Mouse (Mus musculus): ENCODE data around the gene Csmd2. TPM values are rescaled to one million over a fixed set of nuclear protein-coding genes. Genes with fewer than 3 reads are reported as not detected.

Gene Csmd2
- polyA plus RNA-seq, 1 experiment: 289 TPM

GRCm38 (mm10) chr4:128450974-128451373 lies 463.3 kb downstream of the Csmd2 start:
- no peak overlapping the region for H3K27ac ChIP-seq (ENCODE audit: control insufficient read depth, insufficient read depth, low read depth, low read length, poor library complexity)
- TF ChIP-seq POLR2A (IDR thresholded peaks at IDR 0.05; ENCODE audit: borderline replicate concordance, control insufficient read depth, low read depth, low read length) (no peak), CTCF (IDR thresholded peaks at IDR 0.05; ENCODE audit: control insufficient read depth, insufficient read depth, low read length) (no peak)
- H3K4me3 ChIP-seq (replicated peaks; ENCODE audit: control insufficient read depth, low read depth, low read length): no peak overlapping the region
- 39% methylated on average over 8 of the region's 8 CpGs for WGBS
- no peaks in the 10 kb centered on the region for H3K4me1 ChIP-seq (ENCODE audit: control insufficient read depth, insufficient read depth, low read length)

GRCm38 (mm10) chr4:128451383-128451794 lies 463.7 kb downstream of the Csmd2 start:
- TF ChIP-seq CTCF (IDR thresholded peaks at IDR 0.05; ENCODE audit: control insufficient read depth, insufficient read depth, low read length) (no peak), POLR2A (IDR thresholded peaks at IDR 0.05; ENCODE audit: borderline replicate concordance, control insufficient read depth, low read depth, low read length) (no peak)
- no peak overlapping the region for H3K4me3 ChIP-seq (replicated peaks; ENCODE audit: control insufficient read depth, low read depth, low read length)
- H3K27ac ChIP-seq (ENCODE audit: control insufficient read depth, insufficient read depth, low read depth, low read length, poor library complexity): no peak overlapping the region
- H3K4me1 ChIP-seq (ENCODE audit: control insufficient read depth, insufficient read depth, low read length): no peaks in the 10 kb centered on the region
- WGBS: 58% methylated on average over 3 of the region's 3 CpGs

- TF ChIP-seq CTCF (IDR thresholded peaks at IDR 0.05; ENCODE audit: control insufficient read depth, insufficient read depth, low read length): no peak
- TF ChIP-seq POLR2A (IDR thresholded peaks at IDR 0.05; ENCODE audit: borderline replicate concordance, control insufficient read depth, low read depth, low read length): no peak
- 74% methylated on average over 5 of the region's 5 CpGs for WGBS
- Histone ChIP-seq H3K27ac (ENCODE audit: control insufficient read depth, insufficient read depth, low read depth, low read length, poor library complexity) (no peak overlapping the region), H3K4me1 (ENCODE audit: control insufficient read depth, insufficient read depth, low read length) (no peaks in the 10 kb centered on the region), H3K4me3 (replicated peaks; ENCODE audit: control insufficient read depth, low read depth, low read length) (no peak overlapping the region)
Observed at GRCm38 (mm10) chr4:128466708-128467107, 479.1 kb downstream of the Csmd2 start.

GRCm38 (mm10) chr4:128468040-128468439 lies 480.4 kb downstream of the Csmd2 start:
- 86% methylated on average over 1 of the region's 1 CpGs for WGBS
- no peak overlapping the region for H3K4me3 ChIP-seq (replicated peaks; ENCODE audit: control insufficient read depth, low read depth, low read length)
- no peaks in the 10 kb centered on the region for H3K4me1 ChIP-seq (ENCODE audit: control insufficient read depth, insufficient read depth, low read length)
- TF ChIP-seq POLR2A (IDR thresholded peaks at IDR 0.05; ENCODE audit: borderline replicate concordance, control insufficient read depth, low read depth, low read length) (no peak), CTCF (IDR thresholded peaks at IDR 0.05; ENCODE audit: control insufficient read depth, insufficient read depth, low read length) (no peak)
- H3K27ac ChIP-seq (ENCODE audit: control insufficient read depth, insufficient read depth, low read depth, low read length, poor library complexity): no peak overlapping the region

- WGBS: 83% methylated on average over 5 of the region's 5 CpGs
- Histone ChIP-seq H3K27ac (ENCODE audit: control insufficient read depth, insufficient read depth, low read depth, low read length, poor library complexity) (no peak overlapping the region), H3K4me3 (replicated peaks; ENCODE audit: control insufficient read depth, low read depth, low read length) (no peak overlapping the region), H3K4me1 (ENCODE audit: control insufficient read depth, insufficient read depth, low read length) (no peaks in the 10 kb centered on the region)
- TF ChIP-seq CTCF (IDR thresholded peaks at IDR 0.05; ENCODE audit: control insufficient read depth, insufficient read depth, low read length) (no peak), POLR2A (IDR thresholded peaks at IDR 0.05; ENCODE audit: borderline replicate concordance, control insufficient read depth, low read depth, low read length) (no peak)
Observed at GRCm38 (mm10) chr4:128476249-128476648, 488.6 kb downstream of the Csmd2 start.

GRCm38 (mm10) chr4:128483891-128484290 lies 496.2 kb downstream of the Csmd2 start:
- TF ChIP-seq CTCF (IDR thresholded peaks at IDR 0.05; ENCODE audit: control insufficient read depth, insufficient read depth, low read length) (no peak), POLR2A (IDR thresholded peaks at IDR 0.05; ENCODE audit: borderline replicate concordance, control insufficient read depth, low read depth, low read length) (no peak)
- no peak overlapping the region for H3K27ac ChIP-seq (ENCODE audit: control insufficient read depth, insufficient read depth, low read depth, low read length, poor library complexity)

GRCm38 (mm10) chr4:128484679-128485078 lies 497.0 kb downstream of the Csmd2 start:
- Histone ChIP-seq H3K4me3 (replicated peaks; ENCODE audit: control insufficient read depth, low read depth, low read length) (no peak overlapping the region), H3K4me1 (ENCODE audit: control insufficient read depth, insufficient read depth, low read length) (no peaks in the 10 kb centered on the region), H3K27ac (ENCODE audit: control insufficient read depth, insufficient read depth, low read depth, low read length, poor library complexity) (no peak overlapping the region)
- 57% methylated on average over 2 of the region's 2 CpGs for WGBS
- TF ChIP-seq CTCF (IDR thresholded peaks at IDR 0.05; ENCODE audit: control insufficient read depth, insufficient read depth, low read length) (no peak), POLR2A (IDR thresholded peaks at IDR 0.05; ENCODE audit: borderline replicate concordance, control insufficient read depth, low read depth, low read length) (no peak)

More at GRCm38 (mm10) chr4:128483891-128484290, 496.2 kb downstream of the Csmd2 start:
- no peak overlapping the region for H3K4me3 ChIP-seq (replicated peaks; ENCODE audit: control insufficient read depth, low read depth, low read length)
- H3K4me1 ChIP-seq (ENCODE audit: control insufficient read depth, insufficient read depth, low read length): no peaks in the 10 kb centered on the region
- WGBS: 77% methylated on average over 7 of the region's 7 CpGs

GRCm38 (mm10) chr4:128489521-128490100 lies 502.0 kb downstream of the Csmd2 start:
- no peak for TF ChIP-seq POLR2A (IDR thresholded peaks at IDR 0.05; ENCODE audit: borderline replicate concordance, control insufficient read depth, low read depth, low read length)
- no peak for TF ChIP-seq CTCF (IDR thresholded peaks at IDR 0.05; ENCODE audit: control insufficient read depth, insufficient read depth, low read length)
- no peak overlapping the region for H3K4me3 ChIP-seq (replicated peaks; ENCODE audit: control insufficient read depth, low read depth, low read length)
- H3K4me1 ChIP-seq (ENCODE audit: control insufficient read depth, insufficient read depth, low read length): no peaks in the 10 kb centered on the region
- 85% methylated on average over 11 of the region's 11 CpGs for WGBS
- no peak overlapping the region for H3K27ac ChIP-seq (ENCODE audit: control insufficient read depth, insufficient read depth, low read depth, low read length, poor library complexity)

GRCm38 (mm10) chr4:128492055-128492454 lies 504.4 kb downstream of the Csmd2 start:
- Histone ChIP-seq H3K4me3 (replicated peaks; ENCODE audit: control insufficient read depth, low read depth, low read length) (no peak overlapping the region), H3K27ac (ENCODE audit: control insufficient read depth, insufficient read depth, low read depth, low read length, poor library complexity) (no peak overlapping the region), H3K4me1 (ENCODE audit: control insufficient read depth, insufficient read depth, low read length) (no peaks in the 10 kb centered on the region)
- WGBS: 75% methylated on average over 8 of the region's 8 CpGs
- TF ChIP-seq CTCF (IDR thresholded peaks at IDR 0.05; ENCODE audit: control insufficient read depth, insufficient read depth, low read length) (no peak), POLR2A (IDR thresholded peaks at IDR 0.05; ENCODE audit: borderline replicate concordance, control insufficient read depth, low read depth, low read length) (no peak)
